Mouse (Mus musculus): ENCODE measurements around the gene Scyl3. TPM values are rescaled to one million over a fixed set of nuclear protein-coding genes. Genes with fewer than 3 reads are reported as not detected.

Scyl3 gene
- total RNA-seq, 1 experiment from 2014 or later, result 17.0 TPM

DNA sequence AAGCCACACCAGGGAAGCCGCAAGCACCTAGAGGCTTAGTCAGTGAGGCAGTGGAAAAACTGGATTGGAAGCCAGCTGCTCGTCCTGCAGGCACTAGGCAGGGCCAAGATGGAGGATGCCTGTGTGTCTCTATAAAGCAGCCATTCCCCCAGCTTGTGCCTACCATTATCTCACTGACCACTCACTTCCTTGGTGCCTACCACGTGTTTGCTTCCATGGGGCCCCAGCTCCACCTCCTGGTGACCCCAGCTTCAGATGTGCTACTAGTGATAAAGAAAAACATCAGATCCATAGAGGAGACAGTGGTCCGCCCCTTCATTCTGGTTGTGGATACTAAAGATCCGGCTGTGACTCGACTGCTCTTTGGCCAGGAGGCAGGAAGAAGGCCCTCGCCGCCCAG, 2.9 kb downstream of the Scyl3 start:
- no peak for ATAC-seq (replicated peaks in 1 of 2; ENCODE audit: insufficient read depth in 1 of 2, low FRiP score in 2 of 2, low TSS enrichment in 1 of 2, low read depth in 1 of 2, poor library complexity in 2 of 2, severe bottlenecking in 2 of 2)

DNA sequence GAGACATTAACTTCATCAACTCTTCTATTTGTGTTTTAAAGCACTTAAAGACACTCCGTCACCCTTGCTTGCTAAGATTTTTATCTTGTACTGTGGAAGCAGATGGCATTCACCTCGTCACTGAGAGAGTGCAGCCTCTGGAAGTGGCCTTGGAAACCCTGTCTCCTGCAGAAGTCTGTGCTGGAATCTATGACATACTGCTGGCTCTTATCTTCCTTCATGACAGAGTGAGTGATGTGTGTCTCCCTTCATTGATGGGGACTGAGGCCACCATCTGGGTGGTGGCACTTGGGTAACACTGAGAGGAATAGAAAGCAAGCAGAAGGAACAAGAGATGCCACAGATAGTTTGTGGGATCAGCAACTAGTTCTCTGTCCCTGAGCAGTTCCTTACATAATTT, 5.7 kb downstream of the Scyl3 start:
- no peak for ATAC-seq (replicated peaks in 1 of 2; ENCODE audit: insufficient read depth in 1 of 2, low FRiP score in 2 of 2, low TSS enrichment in 1 of 2, low read depth in 1 of 2, poor library complexity in 2 of 2, severe bottlenecking in 2 of 2)

DNA sequence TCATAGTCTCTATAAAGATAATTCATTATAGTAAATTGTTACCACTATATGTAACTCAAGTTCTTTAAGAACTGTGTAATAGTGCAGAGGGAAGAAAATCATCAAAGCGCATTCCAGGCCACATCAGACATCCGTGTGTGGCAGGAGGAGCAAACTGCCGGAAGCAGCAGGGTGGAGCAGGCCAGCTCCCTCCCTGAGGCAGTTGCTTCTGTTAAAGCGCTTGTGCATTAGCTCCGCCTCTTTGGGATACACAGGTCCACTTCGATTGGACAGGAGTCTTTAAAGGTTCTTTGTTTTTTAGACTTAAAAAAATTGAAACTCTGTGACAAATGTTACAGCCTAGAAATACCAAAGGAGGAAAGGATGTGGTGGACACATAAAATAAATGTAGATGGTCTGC, 13.2 kb downstream of the Scyl3 start:
- ATAC-seq (replicated peaks in 1 of 2; ENCODE audit: insufficient read depth in 1 of 2, low FRiP score in 2 of 2, low TSS enrichment in 1 of 2, low read depth in 1 of 2, poor library complexity in 2 of 2, severe bottlenecking in 2 of 2), result no peak

DNA sequence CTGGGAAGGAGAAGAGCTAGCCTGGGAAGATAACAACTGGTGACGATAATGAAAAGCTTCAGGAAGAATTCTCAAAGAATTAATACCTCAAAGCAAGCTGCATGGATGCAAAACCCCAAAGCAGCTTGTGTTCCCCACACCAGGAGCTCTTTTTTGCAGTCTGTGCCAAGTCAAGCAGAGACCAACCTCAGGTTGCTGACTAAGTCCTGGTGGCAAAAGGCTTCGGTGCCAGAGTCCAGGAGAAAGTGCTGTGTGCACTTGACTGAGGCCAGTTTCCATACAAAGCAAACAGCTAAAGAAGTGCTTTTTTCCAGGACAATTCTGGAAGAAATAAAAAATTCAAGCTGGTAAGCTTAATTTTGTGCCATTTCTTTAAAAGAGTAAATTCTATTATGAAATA, 24.5 kb downstream of the Scyl3 start:
- no peak for ATAC-seq (replicated peaks in 1 of 2; ENCODE audit: insufficient read depth in 1 of 2, low FRiP score in 2 of 2, low TSS enrichment in 1 of 2, low read depth in 1 of 2, poor library complexity in 2 of 2, severe bottlenecking in 2 of 2)

DNA sequence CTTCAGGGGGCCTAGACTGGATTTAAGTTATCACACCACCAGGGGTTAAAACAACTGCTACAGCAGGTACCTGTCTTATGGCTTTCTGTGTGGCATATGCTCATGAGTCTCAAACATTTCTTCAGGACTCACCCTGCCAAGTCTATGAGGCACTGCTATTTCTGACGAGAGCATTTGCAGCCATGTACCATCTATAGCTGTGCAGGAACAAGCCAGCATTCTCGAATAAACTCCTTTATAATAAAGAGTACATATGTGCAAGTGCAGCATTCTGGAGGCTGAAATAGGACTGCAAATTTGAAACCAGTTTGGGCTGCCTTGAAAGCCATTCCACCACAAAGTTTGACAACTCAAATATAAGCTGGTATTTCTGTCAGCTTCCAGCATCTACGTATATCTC, 29.1 kb downstream of the Scyl3 start:
- no peak for ATAC-seq (replicated peaks in 1 of 2; ENCODE audit: insufficient read depth in 1 of 2, low FRiP score in 2 of 2, low TSS enrichment in 1 of 2, low read depth in 1 of 2, poor library complexity in 2 of 2, severe bottlenecking in 2 of 2)

DNA sequence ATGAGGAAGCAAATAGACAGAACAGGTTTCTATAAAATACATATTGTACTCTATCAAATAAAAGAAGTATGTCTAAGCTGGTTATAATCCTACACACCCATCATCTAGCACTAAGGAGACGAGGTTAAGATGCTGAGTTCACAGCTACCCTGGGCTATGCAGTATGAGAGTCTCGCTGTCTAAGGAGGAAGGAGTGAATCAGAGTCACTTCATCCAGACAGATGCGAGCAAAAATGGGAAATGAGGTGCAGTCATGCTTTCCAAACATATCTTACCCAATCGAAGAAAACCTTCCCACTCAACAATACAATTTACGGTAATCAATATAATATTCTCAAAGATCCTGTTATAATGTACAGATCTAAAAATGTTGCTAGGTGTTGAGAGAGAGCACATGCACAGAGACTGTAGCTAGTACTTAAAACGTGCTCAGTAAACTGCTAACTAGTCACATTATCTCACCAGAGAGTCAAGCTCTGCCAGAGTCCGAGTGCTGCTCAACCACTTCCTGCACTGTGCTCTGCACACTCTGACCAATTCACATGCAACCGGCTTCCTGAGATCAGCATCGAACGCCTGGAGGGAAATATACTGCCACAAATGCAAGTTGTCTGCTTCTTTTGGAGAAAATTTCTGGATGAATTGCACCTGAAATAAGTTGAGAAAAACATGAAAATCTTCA, 35.2 kb downstream of the Scyl3 start:
- ATAC-seq (replicated peaks in 1 of 2; ENCODE audit: insufficient read depth in 1 of 2, low FRiP score in 2 of 2, low TSS enrichment in 1 of 2, low read depth in 1 of 2, poor library complexity in 2 of 2, severe bottlenecking in 2 of 2), result 0 out of 4 replicates have a peak, but pooled peaks of 1 of the 2 experiments have one; percentile 27

DNA sequence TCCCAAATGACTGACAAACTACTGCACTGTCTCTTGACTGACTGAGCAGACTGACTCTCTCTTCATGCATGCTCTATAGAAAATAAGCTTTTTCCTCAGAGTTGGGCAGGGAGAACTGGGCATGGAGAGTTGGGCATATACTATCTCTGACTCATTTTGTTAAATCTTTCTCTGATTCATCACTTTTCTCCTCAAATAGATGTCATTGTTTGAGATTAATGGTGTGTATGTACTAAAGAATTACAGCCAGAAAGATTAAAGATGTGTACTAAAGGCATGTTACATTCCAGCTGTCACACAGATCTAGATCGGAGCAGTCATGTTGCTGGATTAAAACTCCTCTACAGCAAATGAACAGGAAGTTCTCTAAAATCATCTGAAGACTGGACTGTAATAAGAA, 45.6 kb downstream of the Scyl3 start:
- ATAC-seq (replicated peaks in 1 of 2; ENCODE audit: insufficient read depth in 1 of 2, low FRiP score in 2 of 2, low TSS enrichment in 1 of 2, low read depth in 1 of 2, poor library complexity in 2 of 2, severe bottlenecking in 2 of 2), result no peak

DNA sequence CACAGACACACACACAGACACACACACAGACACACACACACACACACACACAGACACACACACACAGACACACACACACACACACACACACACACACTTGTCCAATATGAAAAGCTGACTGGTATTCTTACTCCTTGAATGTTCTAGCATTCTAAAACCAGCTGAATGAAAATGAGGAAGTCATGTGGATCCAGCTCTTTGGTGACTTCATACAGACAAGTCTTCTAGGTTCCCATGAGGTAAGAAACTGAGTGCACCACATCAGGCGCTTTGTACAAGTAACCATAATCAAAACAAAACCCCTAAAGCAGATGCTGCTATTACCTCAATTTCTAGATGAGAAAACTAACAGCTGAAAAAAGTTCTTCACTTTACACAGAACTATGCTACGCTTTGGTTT, 46.2 kb downstream of the Scyl3 start:
- peak; percentile 36 to 65; a peak in 2 of 4 replicates for ATAC-seq (replicated peaks in 1 of 2; ENCODE audit: insufficient read depth in 1 of 2, low FRiP score in 2 of 2, low TSS enrichment in 1 of 2, low read depth in 1 of 2, poor library complexity in 2 of 2, severe bottlenecking in 2 of 2)

DNA sequence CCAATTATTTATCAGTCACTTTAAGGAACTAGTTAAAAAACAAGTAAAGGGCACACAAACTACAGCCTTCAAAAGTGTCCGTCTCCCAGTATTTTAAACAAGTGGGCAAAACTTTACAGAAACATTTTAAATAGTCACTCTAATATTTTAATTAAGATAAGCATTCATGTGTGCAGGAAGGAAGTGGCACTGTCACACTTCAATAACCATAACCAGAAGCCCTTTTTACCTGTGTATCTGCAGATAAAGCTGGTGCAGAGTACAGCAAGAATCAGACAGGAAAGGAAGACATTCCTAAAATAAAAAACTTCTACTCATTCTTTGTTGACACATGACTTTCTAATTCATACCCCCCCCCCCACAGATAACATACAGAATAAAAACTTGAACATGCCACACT, 47.6 kb downstream of the Scyl3 start:
- no peak for ATAC-seq (replicated peaks in 1 of 2; ENCODE audit: insufficient read depth in 1 of 2, low FRiP score in 2 of 2, low TSS enrichment in 1 of 2, low read depth in 1 of 2, poor library complexity in 2 of 2, severe bottlenecking in 2 of 2)

DNA sequence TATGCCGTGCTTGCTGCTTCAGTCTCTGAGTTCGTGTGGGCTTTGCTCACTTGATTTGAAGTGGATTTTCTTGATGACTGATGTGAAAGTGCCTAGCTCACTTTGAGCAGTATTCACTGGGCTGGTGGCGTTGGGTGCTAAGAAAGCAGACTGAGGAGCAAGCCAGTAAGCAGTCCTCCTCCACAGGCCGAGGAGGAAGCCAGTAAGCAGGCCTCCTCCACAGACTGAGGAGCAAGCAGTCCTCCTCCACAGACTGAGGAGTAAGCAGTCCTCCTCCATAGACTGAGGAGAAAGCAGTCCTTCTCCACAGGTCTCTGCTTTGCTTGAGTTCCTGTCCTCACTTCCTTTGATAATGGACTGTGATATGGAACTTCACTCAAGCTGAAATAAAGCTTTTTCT, 63.5 kb downstream of the Scyl3 start:
- ATAC-seq (replicated peaks in 1 of 2; ENCODE audit: insufficient read depth in 1 of 2, low FRiP score in 2 of 2, low TSS enrichment in 1 of 2, low read depth in 1 of 2, poor library complexity in 2 of 2, severe bottlenecking in 2 of 2), result no peak

DNA sequence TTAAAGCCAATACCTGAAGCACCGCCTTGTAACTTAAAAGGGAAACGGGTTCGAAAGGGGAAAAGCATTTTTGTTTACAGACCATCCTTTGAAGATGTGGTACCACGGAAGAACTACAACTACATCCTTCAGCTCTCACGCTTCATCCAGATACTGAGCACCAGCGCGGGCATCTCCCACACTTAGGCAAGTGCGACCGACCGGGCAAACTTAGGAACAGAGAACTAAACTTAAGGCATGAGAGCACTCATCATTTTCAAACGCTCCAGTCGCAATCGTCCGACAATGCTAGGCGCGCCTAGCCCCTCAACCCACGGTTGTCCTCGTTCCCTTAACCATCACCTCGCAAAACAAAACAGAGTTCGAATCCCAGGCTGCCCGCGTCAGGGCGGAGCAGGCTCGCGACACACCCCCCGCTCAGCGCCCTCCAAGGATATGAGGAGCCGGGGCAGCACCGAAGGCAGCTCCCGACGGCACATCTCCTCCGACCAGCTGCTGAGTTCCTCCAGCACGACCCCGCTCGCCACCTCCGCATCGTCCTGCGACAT, 65.3 kb downstream of the Scyl3 start:
- peak; percentile 17 to 58; a peak in 3 of 4 replicates for ATAC-seq (replicated peaks in 1 of 2; ENCODE audit: insufficient read depth in 1 of 2, low FRiP score in 2 of 2, low TSS enrichment in 1 of 2, low read depth in 1 of 2, poor library complexity in 2 of 2, severe bottlenecking in 2 of 2)

DNA sequence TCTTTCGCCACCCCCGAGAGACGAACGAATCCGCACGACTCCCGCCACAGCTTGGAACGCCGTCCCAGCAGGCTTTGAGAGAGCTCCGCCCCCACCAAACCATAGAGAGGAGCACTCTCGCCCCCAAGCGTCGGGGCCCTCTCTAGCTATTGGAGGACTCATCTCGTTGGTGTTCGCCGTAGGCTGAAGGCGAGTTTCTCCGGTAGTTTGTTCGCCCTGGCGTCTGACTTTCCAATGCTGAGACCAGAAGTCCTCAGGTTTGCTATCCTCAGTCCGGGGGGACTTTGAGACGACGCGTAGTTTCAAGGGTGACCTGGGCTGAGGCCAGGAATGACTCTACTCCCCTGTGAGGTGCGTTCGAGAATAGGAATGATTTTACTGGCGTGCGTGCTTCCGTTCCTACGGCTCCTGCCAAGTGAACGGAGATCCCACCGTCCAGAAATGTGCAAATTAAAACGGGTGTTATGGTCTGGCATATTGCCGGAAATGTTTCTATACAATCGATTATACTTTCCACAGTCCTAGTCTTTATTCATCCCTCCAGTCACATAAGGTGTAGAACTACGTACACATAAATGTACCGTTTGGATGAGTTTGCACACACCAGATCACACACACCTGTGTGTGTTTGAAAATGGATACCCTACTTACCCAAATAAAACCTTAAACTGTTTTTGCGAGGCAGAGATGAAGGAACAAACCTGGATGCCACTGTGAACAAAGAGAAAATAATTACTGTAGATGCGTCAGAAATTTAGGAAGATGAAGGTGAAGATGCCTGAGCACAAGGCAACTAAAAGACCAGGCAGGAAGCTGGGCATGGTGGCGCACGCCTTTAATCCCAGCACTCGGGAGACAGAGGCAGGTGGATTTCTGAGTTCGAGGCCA, 66.1 kb downstream of the Scyl3 start, which contains the start of the genes BC055324 and Mettl18:
BC055324 (minus strand) TSS at position 76 of the 888 bp plus-strand sequence.
Mettl18 (plus strand) TSS at position 169 of the 888 bp plus-strand sequence.
- ATAC-seq (replicated peaks in 1 of 2; ENCODE audit: insufficient read depth in 1 of 2, low FRiP score in 2 of 2, low TSS enrichment in 1 of 2, low read depth in 1 of 2, poor library complexity in 2 of 2, severe bottlenecking in 2 of 2), result peak; percentile 98 to 99

DNA sequence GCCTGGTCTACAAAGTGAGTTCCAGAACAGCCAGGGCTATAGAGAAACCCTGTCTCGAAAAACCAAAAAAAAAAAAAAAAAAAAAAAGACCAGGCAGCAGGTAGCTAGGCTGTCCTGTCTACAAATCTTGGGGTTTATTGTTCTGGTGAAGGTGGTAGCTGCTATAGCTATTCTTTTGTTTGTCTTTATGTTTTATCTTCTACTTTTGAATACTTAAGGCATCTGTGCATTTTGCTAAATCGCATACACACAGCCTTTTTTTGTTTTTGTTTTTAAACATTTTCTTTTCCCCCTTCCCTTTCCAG, 66.7 kb downstream of the Scyl3 start:
- ATAC-seq (replicated peaks in 1 of 2; ENCODE audit: insufficient read depth in 1 of 2, low FRiP score in 2 of 2, low TSS enrichment in 1 of 2, low read depth in 1 of 2, poor library complexity in 2 of 2, severe bottlenecking in 2 of 2), result no peak

DNA sequence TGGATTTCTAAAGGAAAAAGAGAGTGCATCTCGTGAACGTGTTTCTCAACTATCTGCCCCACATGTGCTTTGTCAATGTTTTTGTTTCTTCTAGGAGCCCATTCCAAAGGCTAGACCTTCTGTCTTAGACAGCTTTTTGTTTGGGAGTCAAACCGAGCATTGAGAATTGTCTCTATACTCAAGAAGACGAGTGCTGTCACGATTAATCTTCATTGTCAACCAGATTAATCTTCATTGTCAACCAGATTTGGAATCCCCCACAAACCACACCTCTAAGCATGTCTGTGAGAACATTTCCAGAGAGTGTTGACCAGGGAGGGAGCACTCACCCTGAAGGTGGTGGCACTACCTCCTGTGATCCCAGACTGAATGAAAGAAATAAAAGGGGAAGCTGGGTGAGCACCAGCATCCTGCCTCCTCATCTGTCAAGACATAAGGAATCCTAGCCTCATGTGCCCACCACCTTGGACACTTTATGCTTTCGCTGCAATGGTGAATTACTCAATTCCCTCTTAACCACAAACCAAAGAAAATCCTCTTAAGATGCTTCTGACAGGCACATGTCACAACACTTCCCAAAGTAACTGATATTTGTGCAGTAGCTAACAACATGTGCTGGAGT, 73.0 kb downstream of the Scyl3 start:
- ATAC-seq (replicated peaks in 1 of 2; ENCODE audit: insufficient read depth in 1 of 2, low FRiP score in 2 of 2, low TSS enrichment in 1 of 2, low read depth in 1 of 2, poor library complexity in 2 of 2, severe bottlenecking in 2 of 2), result peak; percentile 58 to 66; a peak in 2 of 4 replicates

DNA sequence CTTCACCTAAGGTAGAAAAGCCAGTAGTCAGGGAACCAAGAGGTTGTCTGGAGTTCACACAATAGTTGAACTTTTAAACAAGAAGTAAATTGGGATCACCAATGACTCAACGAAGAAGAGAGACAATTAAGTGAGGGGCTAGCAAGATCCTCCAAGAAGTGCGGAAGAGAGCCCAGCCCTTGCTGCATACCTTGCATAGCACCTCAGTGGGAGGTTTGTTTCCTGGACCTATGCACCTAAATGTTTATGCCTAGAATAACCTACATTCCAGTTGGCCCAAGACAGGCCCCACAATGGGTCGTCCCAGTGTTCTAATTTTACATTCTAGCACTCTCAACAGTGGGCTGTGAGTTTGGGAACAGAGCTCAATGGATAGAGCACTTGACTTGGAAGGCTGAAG, 75.4 kb downstream of the Scyl3 start:
- ATAC-seq (replicated peaks in 1 of 2; ENCODE audit: insufficient read depth in 1 of 2, low FRiP score in 2 of 2, low TSS enrichment in 1 of 2, low read depth in 1 of 2, poor library complexity in 2 of 2, severe bottlenecking in 2 of 2), result no peak
